Mouse (Mus musculus) ES-Bruce4 (cell line): ENCODE data around the gene Gm6793.

Source experiments
- CTCF ChIP-seq: IDR thresholded peaks from one replicate; pipeline ENCODE4 v1.8.1; 2011; ENCODE audit warnings: low read depth, low read length
- EP300 ChIP-seq: IDR thresholded peaks from 2 replicates; pipeline ENCODE4 v1.6.1; 2011; ENCODE audit warnings: low read depth, low read length; ENCODE audit not compliant: insufficient read depth
- POLR2A ChIP-seq: IDR thresholded peaks from one replicate; pipeline ENCODE4 v1.8.1; 2011; ENCODE audit warnings: low read length; ENCODE audit not compliant: insufficient read depth

DNA sequence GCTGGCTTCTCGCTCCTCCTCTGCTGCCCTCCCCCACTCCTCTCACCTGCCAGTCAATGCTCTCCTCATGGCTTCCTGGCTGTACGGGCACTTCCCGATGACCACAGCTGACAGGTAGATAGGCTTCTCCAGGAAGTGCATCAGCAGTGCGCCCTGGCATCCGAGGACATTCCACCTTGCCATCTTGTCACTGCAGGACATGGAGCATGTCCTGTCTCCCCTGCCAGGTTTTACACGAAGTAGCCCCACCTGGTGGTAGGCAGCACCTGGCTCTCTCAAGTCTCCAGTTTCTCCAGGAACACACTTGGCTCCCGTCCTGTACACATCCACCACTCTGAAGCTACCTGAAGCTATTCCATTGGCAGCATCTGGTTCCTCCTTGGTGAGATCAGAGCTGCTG is 32.7 kb downstream of the Gm6793 start:
- TF ChIP-seq POLR2A = no peak
- peak; percentile 84 for TF ChIP-seq CTCF
- TF ChIP-seq EP300 = no peak
